Mouse (Mus musculus): ENCODE data around the gene Pomgnt2.
A peak's percentile ranks its signal among the peaks of the same experiment; 100 is the strongest.

Gene Pomgnt2

GRCm38 (mm10) chr9:121964941-121965340, 32.0 kb downstream of the Pomgnt2 start:
- peak; percentile 57 for DNase-seq

- no peak for DNase-seq
These were observed 36.8 kb downstream of the Pomgnt2 start for GRCm38 (mm10) chr9:121959966-121960635.

GRCm38 (mm10) chr9:121952596-121952995, 44.3 kb downstream of the Pomgnt2 start:
- no peak for DNase-seq

GRCm38 (mm10) chr9:121951114-121951423, 45.8 kb downstream of the Pomgnt2 start:
- DNase-seq: no peak

- peak; percentile 43 for DNase-seq
These were observed 46.3 kb downstream of the Pomgnt2 start, which contains the start of gene Fam198a for GRCm38 (mm10) chr9:121950418-121951113. Gene Fam198a, plus strand, starts transcription at chr9:121950988.

- DNase-seq: no peak
These were observed 48.5 kb downstream of the Pomgnt2 start for GRCm38 (mm10) chr9:121948431-121948830.

GRCm38 (mm10) chr9:121947784-121948183, 49.1 kb downstream of the Pomgnt2 start:
- DNase-seq: peak; percentile 65

GRCm38 (mm10) chr9:121943628-121944027, 53.3 kb downstream of the Pomgnt2 start:
- no peak for DNase-seq

GRCm38 (mm10) chr9:121943005-121943404, 53.9 kb downstream of the Pomgnt2 start:
- DNase-seq: no peak

- no peak for DNase-seq
These were observed 59.0 kb downstream of the Pomgnt2 start for GRCm38 (mm10) chr9:121937944-121938355.

- no peak for DNase-seq
These were observed 59.5 kb downstream of the Pomgnt2 start for GRCm38 (mm10) chr9:121937451-121937864.

- DNase-seq: peak; percentile 25
These were observed 60.0 kb downstream of the Pomgnt2 start for GRCm38 (mm10) chr9:121936952-121937351.

- no peak for DNase-seq
These were observed 62.1 kb downstream of the Pomgnt2 start for GRCm38 (mm10) chr9:121934856-121935255.

Data from cerebellum, adult 8-10 months (tissue).